Mouse (Mus musculus): ENCODE data around the gene Zbed3. TPM values are rescaled to one million over a fixed set of nuclear protein-coding genes. Genes with fewer than 3 reads are reported as not detected.

The Zbed3 gene
- 60.0 and 64.3 TPM in 2 replicates for polyA plus RNA-seq (2016; fragmentation: Nextera tagmentation; extraction: Ambion mirVana)

GRCm38 (mm10) chr13:95323400-95323799, at the start of gene Zbed3:
Gene Zbed3, plus strand, starts transcription at chr13:95323612.
- Histone ChIP-seq H3K9ac (peak within 1 kb of the TSS; percentile 99), H3K4me3 (peak within 1 kb of the TSS; percentile 94), H3K27me3 (replicated peaks) (no peaks in the 10 kb centered on the region), H3K36me3 (0 out of 2 replicates have a peak, but pooled peaks cover under 1% of the 10 kb centered on the region), H3K4me2 (peak within 1 kb of the TSS; percentile 95), H3K9me3 (replicated peaks) (no peaks in the 10 kb centered on the region), H3K27ac (ENCODE audit: poor library complexity, severe bottlenecking) (peak within 1 kb of the TSS; percentile 97), H3K4me1 (replicated peaks) (peaks cover 18% of the 10 kb centered on the region)
- 85% methylated on average over 6 of the region's 6 CpGs for WGBS
- no peak for ATAC-seq (ENCODE audit: insufficient number of reproducible peaks, low FRiP score)

DNA sequence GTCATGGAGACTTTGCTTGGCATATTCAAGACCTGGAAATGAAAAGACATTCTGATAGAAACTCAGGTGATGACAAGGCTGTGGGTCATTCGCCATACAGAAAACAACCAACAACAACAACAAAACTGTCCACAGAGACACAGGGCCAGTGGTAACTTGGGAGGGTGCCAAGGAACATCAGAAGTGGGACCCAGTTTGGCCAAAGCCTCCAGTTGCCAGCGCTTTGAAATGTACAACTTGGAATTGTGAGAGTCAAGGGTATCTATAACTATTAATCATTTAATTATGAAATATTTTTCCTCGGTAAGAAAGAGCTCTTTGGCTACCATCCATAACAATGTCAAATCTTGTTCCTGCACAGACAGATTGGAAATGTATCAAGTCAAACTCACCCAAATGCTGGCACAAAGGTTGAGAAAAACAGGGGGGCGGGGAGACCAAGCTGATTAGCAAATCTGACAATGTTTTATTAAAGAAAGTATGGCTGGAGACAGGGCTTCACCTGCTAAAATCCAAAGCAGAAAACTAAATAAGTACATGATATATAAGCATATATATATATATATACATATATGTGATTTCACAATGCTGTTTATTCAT, 44.9 kb upstream of the Zbed3 start:
- Histone ChIP-seq H3K27me3 (replicated peaks) (no peaks in the 10 kb centered on the region), H3K27ac (ENCODE audit: poor library complexity, severe bottlenecking) (no peak overlapping the region), H3K4me2 (no peak overlapping the region), H3K9me3 (replicated peaks) (no peaks in the 10 kb centered on the region), H3K36me3 (no peaks in the 10 kb centered on the region), H3K9ac (no peak overlapping the region), H3K4me1 (replicated peaks) (0 out of 2 replicates have a peak, but pooled peaks cover 4% of the 10 kb centered on the region), H3K4me3 (no peak overlapping the region)
- 77% methylated on average over 4 of the region's 4 CpGs for WGBS
- no peak for ATAC-seq (ENCODE audit: insufficient number of reproducible peaks, low FRiP score)

GRCm38 (mm10) chr13:95281740-95282673, 41.4 kb upstream of the Zbed3 start:
- no peak overlapping the region for H3K9ac ChIP-seq
- ATAC-seq (ENCODE audit: insufficient number of reproducible peaks, low FRiP score), result no peak
- no peak overlapping the region for H3K4me2 ChIP-seq
- no peaks in the 10 kb centered on the region for H3K4me1 ChIP-seq (replicated peaks)
- H3K27ac ChIP-seq (ENCODE audit: poor library complexity, severe bottlenecking), result no peak overlapping the region
- WGBS, result 43% methylated on average over 6 of the region's 7 CpGs
- no peak overlapping the region for H3K4me3 ChIP-seq
- H3K27me3 ChIP-seq (replicated peaks), result no peaks in the 10 kb centered on the region
- H3K36me3 ChIP-seq, result no peaks in the 10 kb centered on the region
- no peaks in the 10 kb centered on the region for H3K9me3 ChIP-seq (replicated peaks)

- 5% methylated on average over 7 of the region's 7 CpGs for WGBS
- Histone ChIP-seq H3K4me1 (replicated peaks) (no peaks in the 10 kb centered on the region), H3K36me3 (no peaks in the 10 kb centered on the region), H3K27ac (ENCODE audit: poor library complexity, severe bottlenecking) (no peak overlapping the region), H3K4me3 (no peak overlapping the region), H3K27me3 (replicated peaks) (0 out of 2 replicates have a peak, but pooled peaks cover 4% of the 10 kb centered on the region), H3K9me3 (replicated peaks) (no peaks in the 10 kb centered on the region; the same call in 1 of the 2 replicates), H3K4me2 (no peak overlapping the region), H3K9ac (no peak overlapping the region)
- peak; percentile 39; the same call in 1 of the 2 replicates for ATAC-seq (ENCODE audit: insufficient number of reproducible peaks, low FRiP score)
These were observed 36.4 kb upstream of the Zbed3 start for GRCm38 (mm10) chr13:95286989-95287388.

- H3K4me2 ChIP-seq, result no peak overlapping the region
- no peak for ATAC-seq (ENCODE audit: insufficient number of reproducible peaks, low FRiP score)
- H3K9me3 ChIP-seq (replicated peaks), result no peaks in the 10 kb centered on the region; the same call in 1 of the 2 replicates
- no peak overlapping the region for H3K9ac ChIP-seq
- H3K36me3 ChIP-seq, result no peaks in the 10 kb centered on the region
- no peak overlapping the region for H3K4me3 ChIP-seq
- no peak overlapping the region for H3K27ac ChIP-seq (ENCODE audit: poor library complexity, severe bottlenecking)
- no peaks in the 10 kb centered on the region for H3K4me1 ChIP-seq (replicated peaks)
- H3K27me3 ChIP-seq (replicated peaks), result 0 out of 2 replicates have a peak, but pooled peaks cover 4% of the 10 kb centered on the region
- 79% methylated on average over 7 of the region's 7 CpGs for WGBS
These were observed 35.4 kb upstream of the Zbed3 start for GRCm38 (mm10) chr13:95288027-95288426.

- Histone ChIP-seq H3K4me3 (no peak overlapping the region), H3K9ac (no peak overlapping the region), H3K4me2 (no peak overlapping the region), H3K27ac (ENCODE audit: poor library complexity, severe bottlenecking) (no peak overlapping the region), H3K36me3 (no peaks in the 10 kb centered on the region), H3K9me3 (replicated peaks) (no peaks in the 10 kb centered on the region; the same call in 1 of the 2 replicates), H3K27me3 (replicated peaks) (0 out of 2 replicates have a peak, but pooled peaks cover 4% of the 10 kb centered on the region), H3K4me1 (replicated peaks) (no peaks in the 10 kb centered on the region)
- WGBS, result 74% methylated on average over 4 of the region's 4 CpGs
- no peak for ATAC-seq (ENCODE audit: insufficient number of reproducible peaks, low FRiP score)
These were observed 31.4 kb upstream of the Zbed3 start for GRCm38 (mm10) chr13:95291983-95292382.

GRCm38 (mm10) chr13:95299956-95300355, 23.5 kb upstream of the Zbed3 start:
- H3K4me3 ChIP-seq, result no peak overlapping the region
- H3K4me2 ChIP-seq, result no peak overlapping the region
- H3K27ac ChIP-seq (ENCODE audit: poor library complexity, severe bottlenecking), result no peak overlapping the region
- H3K27me3 ChIP-seq (replicated peaks), result no peaks in the 10 kb centered on the region
- H3K4me1 ChIP-seq (replicated peaks), result no peaks in the 10 kb centered on the region
- H3K9ac ChIP-seq, result no peak overlapping the region
- H3K9me3 ChIP-seq (replicated peaks), result 0 out of 2 replicates have a peak, but pooled peaks cover 4% of the 10 kb centered on the region
- H3K36me3 ChIP-seq, result no peaks in the 10 kb centered on the region
- no peak for ATAC-seq (ENCODE audit: insufficient number of reproducible peaks, low FRiP score)
- 61% methylated on average over 3 of the region's 3 CpGs for WGBS

GRCm38 (mm10) chr13:95306596-95306995, 16.8 kb upstream of the Zbed3 start:
- no peak for ATAC-seq (ENCODE audit: insufficient number of reproducible peaks, low FRiP score)
- Histone ChIP-seq H3K4me1 (replicated peaks) (peaks cover 5% of the 10 kb centered on the region), H3K4me2 (no peak overlapping the region), H3K9ac (no peak overlapping the region), H3K27me3 (replicated peaks) (no peaks in the 10 kb centered on the region), H3K36me3 (no peaks in the 10 kb centered on the region), H3K9me3 (replicated peaks) (no peaks in the 10 kb centered on the region), H3K4me3 (no peak overlapping the region), H3K27ac (ENCODE audit: poor library complexity, severe bottlenecking) (no peak overlapping the region)
- 68% methylated on average over 4 of the region's 4 CpGs for WGBS

- Histone ChIP-seq H3K9me3 (replicated peaks) (no peaks in the 10 kb centered on the region), H3K4me1 (replicated peaks) (peaks cover 5% of the 10 kb centered on the region), H3K9ac (no peak overlapping the region), H3K27ac (ENCODE audit: poor library complexity, severe bottlenecking) (no peak overlapping the region), H3K36me3 (no peaks in the 10 kb centered on the region), H3K27me3 (replicated peaks) (no peaks in the 10 kb centered on the region), H3K4me2 (no peak overlapping the region), H3K4me3 (no peak overlapping the region)
- no peak for ATAC-seq (ENCODE audit: insufficient number of reproducible peaks, low FRiP score)
- WGBS, result 60% methylated on average over 8 of the region's 8 CpGs
These were observed 16.2 kb upstream of the Zbed3 start for GRCm38 (mm10) chr13:95307100-95307655.

DNA sequence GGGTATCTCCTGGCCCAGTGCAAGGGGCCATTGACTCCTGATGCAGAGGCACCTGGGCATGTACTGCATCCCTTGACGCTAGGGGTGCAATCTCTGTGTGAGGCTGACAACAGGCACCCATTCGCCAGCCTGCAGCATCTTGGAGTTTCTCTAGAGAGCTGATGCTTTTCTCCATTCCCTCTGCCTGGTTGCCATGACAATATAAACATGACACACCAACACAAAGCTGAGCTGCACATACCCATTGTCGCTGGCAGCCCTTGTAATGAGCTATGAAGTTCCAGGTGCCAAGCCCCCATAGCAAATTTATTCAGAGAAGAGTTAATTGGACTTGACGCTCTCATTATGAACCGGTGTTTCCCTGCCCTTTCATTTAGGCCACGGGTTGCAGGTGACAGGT, 11.4 kb upstream of the Zbed3 start:
- Histone ChIP-seq H3K4me1 (replicated peaks) (peaks cover 3% of the 10 kb centered on the region), H3K27me3 (replicated peaks) (0 out of 2 replicates have a peak, but pooled peaks cover 3% of the 10 kb centered on the region), H3K4me2 (no peak overlapping the region), H3K9me3 (replicated peaks) (no peaks in the 10 kb centered on the region), H3K27ac (ENCODE audit: poor library complexity, severe bottlenecking) (no peak overlapping the region), H3K36me3 (no peaks in the 10 kb centered on the region), H3K4me3 (no peak overlapping the region), H3K9ac (no peak overlapping the region)
- 76% methylated on average over 6 of the region's 6 CpGs for WGBS
- ATAC-seq (ENCODE audit: insufficient number of reproducible peaks, low FRiP score), result no peak

DNA sequence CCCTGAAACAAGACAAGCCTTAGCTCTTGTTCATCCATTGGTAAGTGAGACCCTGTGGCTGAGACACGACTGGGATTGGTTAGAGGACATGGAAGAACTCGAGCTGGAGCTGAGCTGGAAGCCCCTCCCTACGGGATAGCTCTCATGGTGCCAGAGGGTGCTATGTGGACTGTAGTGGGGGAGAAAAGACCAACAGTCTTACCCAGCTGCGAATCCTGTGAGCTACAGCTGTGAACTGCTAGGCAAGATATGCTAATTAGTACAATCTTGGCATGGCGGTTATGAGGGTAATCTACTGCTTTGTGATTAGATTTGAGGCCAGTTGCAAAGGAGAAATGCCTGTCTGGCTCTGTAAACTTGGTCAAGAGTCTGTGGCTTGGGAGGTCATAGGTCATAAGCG, 4.3 kb upstream of the Zbed3 start:
- Histone ChIP-seq H3K9me3 (replicated peaks) (no peaks in the 10 kb centered on the region), H3K4me2 (no peak overlapping the region), H3K27ac (ENCODE audit: poor library complexity, severe bottlenecking) (no peak overlapping the region), H3K9ac (no peak overlapping the region), H3K36me3 (no peaks in the 10 kb centered on the region), H3K4me1 (replicated peaks) (no peaks in the 10 kb centered on the region), H3K4me3 (no peak overlapping the region), H3K27me3 (replicated peaks) (0 out of 2 replicates have a peak, but pooled peaks cover 3% of the 10 kb centered on the region)
- peak; percentile 18; the same call in 1 of the 2 replicates for ATAC-seq (ENCODE audit: insufficient number of reproducible peaks, low FRiP score)
- 52% methylated on average over 6 of the region's 6 CpGs for WGBS
